ENCODE assay signal across 8 mouse cellular contexts in the genomic region with DNA sequence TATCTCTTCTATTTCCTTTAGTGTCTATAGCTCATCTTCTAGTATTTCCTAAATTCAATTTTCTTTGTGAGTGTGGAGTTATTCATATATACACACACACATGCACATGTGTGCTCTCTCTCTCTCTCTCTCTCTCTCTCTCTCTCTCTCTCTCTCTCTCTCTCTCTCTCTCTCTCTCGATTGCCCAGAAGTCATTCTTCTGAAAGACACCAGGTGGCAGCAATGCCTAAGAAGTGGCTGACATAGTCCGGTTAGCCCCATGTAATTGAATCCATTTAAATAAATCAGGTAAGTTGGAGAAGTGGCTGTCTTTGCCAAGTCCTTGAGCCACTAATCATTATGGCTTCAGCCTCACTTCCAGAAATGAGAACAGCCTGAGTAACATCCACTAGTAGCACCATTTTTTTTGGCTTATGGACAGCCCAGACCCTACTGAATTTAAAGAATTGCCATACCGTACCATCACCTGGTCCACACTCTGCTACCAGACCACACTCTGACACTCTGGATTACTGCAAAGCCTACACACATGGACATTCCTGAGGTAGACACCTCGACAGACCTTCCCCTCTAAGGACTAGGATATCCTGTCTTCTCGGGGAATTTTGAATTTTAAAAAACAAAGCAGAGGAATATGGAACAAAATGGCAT. TPM values are rescaled to one million over a fixed set of nuclear protein-coding genes. Genes with fewer than 3 reads are reported as not detected.
DNase-seq lines count a peak whose midpoint lies in the region; ATAC-seq lines count a peak whose summit lies in the region.

No protein-coding gene starts in this region.

- H3K4me2 ChIP-seq in hindbrain, embryonic 12.5 days (replicated peaks) = no peak overlapping the region
- no peak overlapping the region for H3K4me2 ChIP-seq in midbrain, embryonic 13.5 days (replicated peaks)

- H3K27ac ChIP-seq in hindbrain, embryonic 12.5 days = no peak overlapping the region
- H3K27ac ChIP-seq in midbrain, embryonic 13.5 days = no peak overlapping the region

- no peaks in the 10 kb centered on the region for H3K36me3 ChIP-seq in hindbrain, embryonic 12.5 days
- no peaks in the 10 kb centered on the region for H3K36me3 ChIP-seq in midbrain, embryonic 13.5 days

- ATAC-seq in hindbrain, embryonic 12.5 days (ENCODE audit: low FRiP score) = peak; percentile 73; the same call in 1 of the 2 replicates
- peak; percentile 86 for ATAC-seq in midbrain, embryonic 13.5 days

- H3K4me1 ChIP-seq in hindbrain, embryonic 12.5 days = no peaks in the 10 kb centered on the region
- H3K4me1 ChIP-seq in midbrain, embryonic 13.5 days (replicated peaks) = no peaks in the 10 kb centered on the region

- H3K27me3 ChIP-seq in hindbrain, embryonic 12.5 days = no peaks in the 10 kb centered on the region
- H3K27me3 ChIP-seq in midbrain, embryonic 13.5 days = no peaks in the 10 kb centered on the region

- no peak overlapping the region for H3K4me3 ChIP-seq in hindbrain, embryonic 12.5 days
- H3K4me3 ChIP-seq in midbrain, embryonic 13.5 days (replicated peaks) = no peak overlapping the region

- DNase-seq in left cerebral cortex, adult 18-20 months (ENCODE audit: low spot score in 2 of 2) = peak; percentile 41 to 61
- DNase-seq in left cerebral cortex, adult 11 months (ENCODE audit: low spot score) = no peak
- DNase-seq in adrenal gland, adult 2 months = peak; percentile 37
- DNase-seq in embryo, embryonic 11 days = peak; percentile 67
- DNase-seq in layer of hippocampus, postnatal 14 days (ENCODE audit: low spot score in 2 of 2) = peak; percentile 52 to 58
- DNase-seq in spleen, postnatal 14 days (ENCODE audit: low spot score in 2 of 2) = no peak

- no peaks in the 10 kb centered on the region for H3K9me3 ChIP-seq in hindbrain, embryonic 12.5 days (replicated peaks)
- H3K9me3 ChIP-seq in midbrain, embryonic 13.5 days = no peaks in the 10 kb centered on the region

- no peak overlapping the region for H3K9ac ChIP-seq in hindbrain, embryonic 12.5 days
- no peak overlapping the region for H3K9ac ChIP-seq in midbrain, embryonic 13.5 days (replicated peaks)

- WGBS in hindbrain, embryonic 12.5 days = 45% methylated on average over 5 of the region's 5 CpGs
- 43% methylated on average over 5 of the region's 5 CpGs for WGBS in midbrain, embryonic 13.5 days

RNA-seq across cellular contexts. Expression of a gene that starts 49.5 kb away (rescaled TPM):
- total RNA-seq in left cerebral cortex, adult 18-20 months (2021) = under 1 TPM; 0.19 to 0.28 TPM
- 1 to 10 TPM; 2.9 to 3.3 TPM for total RNA-seq in adrenal gland, adult 2 months (2021)
- 0.35 and 0.57 TPM in 2 replicates for polyA plus RNA-seq in adrenal gland, adult 2 months (2012; rRNA removed)
- polyA plus RNA-seq in hindbrain, embryonic 12.5 days (2016; fragmentation: Nextera tagmentation; extraction: Ambion mirVana) = 15.6 and 20.5 TPM in 2 replicates
- 1 to 10 TPM; 1.1 to 1.2 TPM for total RNA-seq in layer of hippocampus, postnatal 14 days (2021)
- 10.9 and 12.4 TPM in 2 replicates for polyA plus RNA-seq in midbrain, embryonic 13.5 days (2015; fragmentation: Nextera tagmentation; extraction: Ambion mirVana)

Comparison
In these comparisons a context has a peak if more than half of its experiments do, and no peak if none do; other contexts are left out.
1. DNase-seq: peak in left cerebral cortex, adult 18-20 months (2 of 2), adrenal gland, adult 2 months (single experiment), embryo, embryonic 11 days (single experiment) and layer of hippocampus, postnatal 14 days (2 of 2); none in left cerebral cortex, adult 11 months (single experiment) and spleen, postnatal 14 days (0 of 2).